Mouse (Mus musculus): ENCODE results near the gene Palm. TPM values are rescaled to one million over a fixed set of nuclear protein-coding genes. Genes with fewer than 3 reads are reported as not detected.

The Palm gene
- polyA plus RNA-seq, 1 experiment from 2014 or later = 140 TPM

DNA sequence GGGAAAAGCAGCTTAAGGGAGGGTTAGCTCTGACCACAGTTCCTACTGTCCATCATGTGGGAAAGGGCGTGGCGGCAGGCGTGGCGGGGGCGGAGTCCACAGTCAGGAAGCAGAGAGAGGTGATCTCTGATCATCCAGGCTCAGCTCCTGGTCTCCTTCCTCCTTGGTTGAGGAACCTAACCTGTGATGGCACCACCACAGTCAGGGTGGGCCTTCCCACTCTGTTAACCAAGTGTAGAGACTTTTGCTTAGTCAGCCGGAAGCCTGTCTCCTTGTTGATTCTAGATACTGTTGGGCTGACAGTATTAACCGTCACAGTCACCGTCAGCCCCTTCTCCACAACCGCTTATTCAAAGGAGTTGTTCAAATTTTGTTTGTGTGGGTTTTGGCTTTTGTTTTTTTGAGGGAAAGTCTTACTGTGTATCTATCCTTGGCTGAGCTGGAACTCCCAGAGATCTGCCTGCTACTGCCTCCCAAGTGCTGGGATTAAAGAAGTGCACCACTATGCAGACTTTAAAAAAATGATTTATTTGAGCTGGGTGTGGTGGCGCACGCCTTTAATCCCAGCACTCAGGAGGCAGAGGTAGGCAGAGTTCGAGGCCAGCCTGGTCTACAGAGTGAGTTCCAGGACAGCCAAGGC, 5.0 kb downstream of the Palm start:
- WGBS = 90% methylated on average over 12 of the region's 12 CpGs
- Histone ChIP-seq H3K27ac (ENCODE audit: low read depth, low read length) (no peak overlapping the region), H3K9me3 (ENCODE audit: control insufficient read depth, low read length) (no peaks in the 10 kb centered on the region), H3K4me3 (ENCODE audit: low read depth, low read length) (no peak overlapping the region), H3K4me1 (replicated peaks; ENCODE audit: control insufficient read depth, insufficient read depth, low read length) (peaks cover 22% of the 10 kb centered on the region), H3K27me3 (ENCODE audit: control insufficient read depth, insufficient read depth, low read length) (no peaks in the 10 kb centered on the region), H3K36me3 (ENCODE audit: control insufficient read depth, insufficient read depth, low read length) (no peaks in the 10 kb centered on the region), H3K4me2 (ENCODE audit: low read depth, low read length, severe bottlenecking) (no peak overlapping the region), H3K9ac (ENCODE audit: low read length) (no peak overlapping the region)
- DNase-seq (ENCODE audit: low spot score) (no peak), ATAC-seq (replicated peaks; ENCODE audit: low FRiP score) (no peak)

DNA sequence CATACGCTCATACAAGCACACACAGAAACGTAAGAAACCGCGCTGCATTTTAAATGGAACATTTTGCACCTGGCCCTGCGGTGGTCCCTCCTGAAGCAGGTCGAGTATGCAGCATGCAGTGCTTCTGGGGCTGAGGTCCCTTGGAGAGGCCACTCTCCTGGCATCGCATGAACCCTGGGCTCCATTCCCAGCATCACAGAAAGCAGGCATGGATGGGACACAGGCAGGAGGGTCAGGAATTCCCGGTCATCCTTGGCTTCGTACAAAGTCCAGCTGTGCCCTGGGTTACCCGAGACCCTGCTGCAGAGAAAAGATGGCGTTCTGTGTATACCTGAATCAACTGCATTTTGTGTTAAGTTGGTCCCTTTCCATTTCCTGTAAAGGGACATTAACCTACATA, 7.1 kb downstream of the Palm start:
- H3K4me1 ChIP-seq (replicated peaks; ENCODE audit: control insufficient read depth, insufficient read depth, low read length) = peaks cover 25% of the 10 kb centered on the region

GRCm38 (mm10) chr10:79801837-79802236, 8.5 kb downstream of the Palm start:
- Histone ChIP-seq H3K27ac (ENCODE audit: low read depth, low read length) (peak overlapping the region; percentile 28), H3K36me3 (ENCODE audit: control insufficient read depth, insufficient read depth, low read length) (no peaks in the 10 kb centered on the region), H3K4me2 (ENCODE audit: low read depth, low read length, severe bottlenecking) (no peak overlapping the region; the same call in 1 of the 2 replicates), H3K9me3 (ENCODE audit: control insufficient read depth, low read length) (no peaks in the 10 kb centered on the region), H3K9ac (ENCODE audit: low read length) (peak overlapping the region; percentile 21; the same call in 1 of the 2 replicates), H3K4me3 (ENCODE audit: low read depth, low read length) (no peak overlapping the region), H3K4me1 (replicated peaks; ENCODE audit: control insufficient read depth, insufficient read depth, low read length) (peaks cover 28% of the 10 kb centered on the region), H3K27me3 (ENCODE audit: control insufficient read depth, insufficient read depth, low read length) (no peaks in the 10 kb centered on the region)
- WGBS = 26% methylated on average over 3 of the region's 3 CpGs
- ATAC-seq (replicated peaks; ENCODE audit: low FRiP score) (no peak), DNase-seq (ENCODE audit: low spot score) (no peak)

More for the DNA sequence above, 7.1 kb downstream of the Palm start:
- ATAC-seq (replicated peaks; ENCODE audit: low FRiP score) (no peak), DNase-seq (ENCODE audit: low spot score) (no peak)
- Histone ChIP-seq H3K36me3 (ENCODE audit: control insufficient read depth, insufficient read depth, low read length) (no peaks in the 10 kb centered on the region), H3K27ac (ENCODE audit: low read depth, low read length) (no peak overlapping the region), H3K4me2 (ENCODE audit: low read depth, low read length, severe bottlenecking) (no peak overlapping the region), H3K9me3 (ENCODE audit: control insufficient read depth, low read length) (no peaks in the 10 kb centered on the region), H3K9ac (ENCODE audit: low read length) (no peak overlapping the region), H3K4me3 (ENCODE audit: low read depth, low read length) (no peak overlapping the region), H3K27me3 (ENCODE audit: control insufficient read depth, insufficient read depth, low read length) (no peaks in the 10 kb centered on the region)
- WGBS = 89% methylated on average over 11 of the region's 11 CpGs

GRCm38 (mm10) chr10:79802331-79802971, 9.1 kb downstream of the Palm start:
- DNase-seq (ENCODE audit: low spot score) (peak; percentile 58), ATAC-seq (replicated peaks; ENCODE audit: low FRiP score) (no peak)
- H3K9me3 ChIP-seq (ENCODE audit: control insufficient read depth, low read length) = no peaks in the 10 kb centered on the region
- no peaks in the 10 kb centered on the region for H3K36me3 ChIP-seq (ENCODE audit: control insufficient read depth, insufficient read depth, low read length)
- H3K4me3 ChIP-seq (ENCODE audit: low read depth, low read length) = no peak overlapping the region
- H3K4me1 ChIP-seq (replicated peaks; ENCODE audit: control insufficient read depth, insufficient read depth, low read length) = peaks cover 28% of the 10 kb centered on the region
- H3K27me3 ChIP-seq (ENCODE audit: control insufficient read depth, insufficient read depth, low read length) = no peaks in the 10 kb centered on the region
- 35% methylated on average over 11 of the region's 11 CpGs for WGBS
- H3K9ac ChIP-seq (ENCODE audit: low read length) = peak overlapping the region; percentile 21
- peak overlapping the region; percentile 89 for H3K27ac ChIP-seq (ENCODE audit: low read depth, low read length)
- H3K4me2 ChIP-seq (ENCODE audit: low read depth, low read length, severe bottlenecking) = no peak overlapping the region; the same call in 1 of the 2 replicates

GRCm38 (mm10) chr10:79803716-79804323, 10.4 kb downstream of the Palm start:
- Histone ChIP-seq H3K9me3 (ENCODE audit: control insufficient read depth, low read length) (no peaks in the 10 kb centered on the region), H3K4me2 (ENCODE audit: low read depth, low read length, severe bottlenecking) (peak overlapping the region; percentile 60), H3K27me3 (ENCODE audit: control insufficient read depth, insufficient read depth, low read length) (no peaks in the 10 kb centered on the region), H3K9ac (ENCODE audit: low read length) (peak overlapping the region; percentile 62), H3K36me3 (ENCODE audit: control insufficient read depth, insufficient read depth, low read length) (no peaks in the 10 kb centered on the region; the same call in 1 of the 2 replicates), H3K4me1 (replicated peaks; ENCODE audit: control insufficient read depth, insufficient read depth, low read length) (peaks cover 26% of the 10 kb centered on the region), H3K27ac (ENCODE audit: low read depth, low read length) (peak overlapping the region; percentile 89), H3K4me3 (ENCODE audit: low read depth, low read length) (peak overlapping the region; percentile 25)
- peak; percentile 96 for ATAC-seq (replicated peaks; ENCODE audit: low FRiP score)
- WGBS = 4% methylated on average over 29 of the region's 29 CpGs
- DNase-seq (ENCODE audit: low spot score) = peak; percentile 96

DNA sequence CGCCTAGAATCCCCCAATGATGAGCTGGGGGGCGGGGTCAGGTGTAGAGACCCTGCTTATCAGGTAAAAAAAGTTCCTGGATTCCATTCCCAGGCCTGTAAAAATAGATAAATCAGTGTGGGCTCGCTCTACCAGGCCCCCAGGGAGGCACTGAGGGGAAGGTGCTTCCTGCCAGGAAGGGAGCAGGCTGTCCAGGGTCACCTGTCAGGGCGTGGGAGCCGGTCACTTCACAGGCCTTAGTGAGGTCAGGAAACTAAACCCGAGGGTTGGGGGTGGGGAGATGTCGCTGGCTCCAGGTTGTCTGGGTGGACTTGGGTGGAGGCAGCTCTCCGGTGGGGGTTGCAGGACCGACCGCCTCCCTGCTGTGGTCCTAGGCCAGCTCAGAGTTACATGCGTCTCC, 12.3 kb downstream of the Palm start:
- ATAC-seq (replicated peaks; ENCODE audit: low FRiP score) (no peak), DNase-seq (ENCODE audit: low spot score) (no peak)
- WGBS = 82% methylated on average over 11 of the region's 11 CpGs
- Histone ChIP-seq H3K9ac (ENCODE audit: low read length) (no peak overlapping the region), H3K36me3 (ENCODE audit: control insufficient read depth, insufficient read depth, low read length) (peaks cover 3% of the 10 kb centered on the region), H3K4me2 (ENCODE audit: low read depth, low read length, severe bottlenecking) (no peak overlapping the region), H3K27ac (ENCODE audit: low read depth, low read length) (no peak overlapping the region), H3K4me3 (ENCODE audit: low read depth, low read length) (no peak overlapping the region), H3K4me1 (replicated peaks; ENCODE audit: control insufficient read depth, insufficient read depth, low read length) (peaks cover 26% of the 10 kb centered on the region), H3K9me3 (ENCODE audit: control insufficient read depth, low read length) (no peaks in the 10 kb centered on the region), H3K27me3 (ENCODE audit: control insufficient read depth, insufficient read depth, low read length) (no peaks in the 10 kb centered on the region)

DNA sequence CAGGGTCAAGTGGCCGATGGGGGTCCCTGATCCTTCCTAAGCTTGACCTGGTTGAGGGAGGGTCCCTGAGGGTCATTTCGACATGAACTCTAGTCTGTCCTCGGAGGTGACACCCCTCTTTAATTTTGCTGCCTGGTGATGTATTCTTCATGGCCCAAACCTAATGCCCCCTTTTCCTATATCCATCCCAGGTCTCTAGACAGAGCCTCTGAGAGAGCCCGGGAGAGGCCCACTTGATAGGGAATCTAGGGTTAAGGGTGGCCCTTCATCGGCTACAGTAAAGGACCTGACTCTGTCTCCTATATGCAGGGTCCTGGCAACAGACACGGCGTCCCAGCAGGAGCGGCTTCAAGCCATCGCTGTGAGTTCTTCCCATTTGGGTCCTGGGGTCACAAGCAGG, 13.0 kb downstream of the Palm start:
- Histone ChIP-seq H3K36me3 (ENCODE audit: control insufficient read depth, insufficient read depth, low read length) (peaks cover 7% of the 10 kb centered on the region), H3K4me2 (ENCODE audit: low read depth, low read length, severe bottlenecking) (no peak overlapping the region), H3K27ac (ENCODE audit: low read depth, low read length) (no peak overlapping the region), H3K4me1 (replicated peaks; ENCODE audit: control insufficient read depth, insufficient read depth, low read length) (peaks cover 26% of the 10 kb centered on the region), H3K9me3 (ENCODE audit: control insufficient read depth, low read length) (no peaks in the 10 kb centered on the region), H3K9ac (ENCODE audit: low read length) (no peak overlapping the region), H3K4me3 (ENCODE audit: low read depth, low read length) (no peak overlapping the region), H3K27me3 (ENCODE audit: control insufficient read depth, insufficient read depth, low read length) (no peaks in the 10 kb centered on the region)
- DNase-seq (ENCODE audit: low spot score) (no peak), ATAC-seq (replicated peaks; ENCODE audit: low FRiP score) (no peak)
- 87% methylated on average over 9 of the region's 9 CpGs for WGBS

- 76% methylated on average over 10 of the region's 10 CpGs for WGBS
- no peaks in the 10 kb centered on the region for H3K27me3 ChIP-seq (ENCODE audit: control insufficient read depth, insufficient read depth, low read length)
- no peak overlapping the region for H3K27ac ChIP-seq (ENCODE audit: low read depth, low read length)
- no peaks in the 10 kb centered on the region for H3K9me3 ChIP-seq (ENCODE audit: control insufficient read depth, low read length)
- H3K4me2 ChIP-seq (ENCODE audit: low read depth, low read length, severe bottlenecking) = no peak overlapping the region
- H3K9ac ChIP-seq (ENCODE audit: low read length) = no peak overlapping the region
- no peak overlapping the region for H3K4me3 ChIP-seq (ENCODE audit: low read depth, low read length)
- ATAC-seq (replicated peaks; ENCODE audit: low FRiP score) (no peak), DNase-seq (ENCODE audit: low spot score) (no peak)
- H3K4me1 ChIP-seq (replicated peaks; ENCODE audit: control insufficient read depth, insufficient read depth, low read length) = peaks cover 24% of the 10 kb centered on the region
- H3K36me3 ChIP-seq (ENCODE audit: control insufficient read depth, insufficient read depth, low read length) = peaks cover 7% of the 10 kb centered on the region
These were observed 13.6 kb downstream of the Palm start for GRCm38 (mm10) chr10:79806972-79807371.
